Mouse (Mus musculus): Measurements from ENCODE around the gene Fstl4.

Gene Fstl4

DNA sequence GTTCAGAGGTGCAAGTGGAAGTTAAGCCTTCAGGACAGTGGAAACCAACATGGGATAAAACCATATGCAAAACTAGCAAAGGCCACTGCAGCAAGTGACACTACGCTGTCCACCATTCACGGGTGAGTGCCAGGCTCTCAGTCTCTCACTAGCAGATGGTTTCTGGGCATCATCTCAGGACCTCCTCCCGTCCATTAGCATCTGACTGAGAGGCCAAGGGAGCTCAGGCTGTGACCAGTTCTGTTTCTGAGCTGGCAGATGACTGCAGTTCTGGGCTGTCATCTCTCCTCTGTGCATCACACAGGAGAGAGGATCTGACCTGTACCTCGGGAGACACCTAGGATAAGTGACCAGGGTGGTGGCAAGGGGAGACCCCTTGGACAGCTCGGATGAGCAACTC, 249.5 kb downstream of the Fstl4 start:
- DNase-seq (ENCODE audit: extremely low spot score, low read depth, low spot score) = no peak

DNA sequence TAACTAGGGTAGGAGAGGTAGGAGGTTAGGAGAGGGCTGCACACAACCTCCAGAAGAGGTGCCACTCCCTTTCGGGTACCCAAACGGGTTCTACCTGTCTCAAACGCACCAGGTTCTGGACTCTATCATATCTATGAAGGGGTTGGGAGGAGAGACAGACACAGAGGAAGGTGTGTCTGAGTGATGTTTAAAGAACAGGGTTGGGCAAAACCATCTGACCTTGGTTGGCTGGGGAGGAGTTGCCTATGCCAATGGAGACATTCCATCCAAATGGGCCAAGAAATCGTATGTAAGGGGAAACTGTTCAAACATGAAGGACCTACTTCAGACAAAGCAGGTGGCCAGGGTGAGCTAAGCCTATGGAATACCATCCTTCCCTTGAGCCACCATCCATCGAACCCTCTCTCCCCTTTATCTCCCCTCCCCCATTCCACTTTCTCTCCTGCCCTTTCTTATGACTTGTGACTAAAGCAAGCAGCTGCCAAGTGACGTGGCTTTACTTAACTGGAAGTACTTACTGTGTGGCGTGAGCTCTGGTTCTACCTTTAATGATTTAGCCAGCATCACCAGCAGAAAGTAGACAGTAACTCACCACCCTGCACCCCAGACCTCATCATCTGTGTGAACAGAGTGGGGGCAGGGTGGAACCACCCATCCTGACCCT, 252.1 kb downstream of the Fstl4 start:
- DNase-seq (ENCODE audit: extremely low spot score, low read depth, low spot score) = no peak

DNA sequence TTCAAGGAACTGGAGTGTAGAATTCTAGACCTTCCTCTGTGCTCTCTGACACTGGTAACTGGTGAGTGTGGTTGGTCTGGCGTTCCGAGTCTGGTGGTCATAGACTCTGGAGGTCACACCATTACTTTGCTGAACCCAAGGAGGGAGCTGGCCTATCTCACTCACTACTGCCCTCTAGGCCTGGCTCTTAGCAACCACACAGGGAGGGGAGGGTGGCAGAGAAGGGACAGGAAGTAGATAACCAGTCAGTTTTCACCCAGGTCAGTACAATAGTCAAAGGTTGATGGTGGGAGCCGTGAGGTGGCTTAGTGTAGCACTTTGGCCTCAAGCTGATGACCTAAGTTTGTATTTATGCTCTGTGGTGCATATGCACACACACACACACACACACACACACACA, 255.1 kb downstream of the Fstl4 start:
- DNase-seq (ENCODE audit: extremely low spot score, low read depth, low spot score) = no peak

DNA sequence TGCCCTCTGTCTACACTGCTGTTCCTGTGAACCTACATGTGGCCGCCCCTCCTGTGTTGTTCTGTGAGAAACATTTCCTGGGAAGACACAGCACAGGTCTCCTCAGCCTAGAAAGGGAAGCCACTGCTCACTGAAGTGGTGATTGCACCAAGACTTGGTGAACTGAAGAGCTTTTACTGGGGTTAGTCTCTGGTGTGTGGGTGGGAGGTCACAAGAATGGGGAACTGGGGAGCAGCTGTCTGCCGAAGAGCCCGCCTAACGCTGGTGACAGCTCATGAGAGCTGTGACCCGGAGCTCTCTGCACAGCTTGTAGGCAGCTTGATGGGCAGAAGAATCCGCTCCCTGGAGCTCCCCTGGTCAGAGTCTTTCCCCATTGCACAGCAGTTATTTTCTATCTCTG, 260.0 kb downstream of the Fstl4 start:
- DNase-seq (ENCODE audit: extremely low spot score, low read depth, low spot score) = no peak

- DNase-seq (ENCODE audit: extremely low spot score, low read depth, low spot score) = no peak
These were observed 261.3 kb downstream of the Fstl4 start for GRCm38 (mm10) chr11:53025686-53026085.

DNA sequence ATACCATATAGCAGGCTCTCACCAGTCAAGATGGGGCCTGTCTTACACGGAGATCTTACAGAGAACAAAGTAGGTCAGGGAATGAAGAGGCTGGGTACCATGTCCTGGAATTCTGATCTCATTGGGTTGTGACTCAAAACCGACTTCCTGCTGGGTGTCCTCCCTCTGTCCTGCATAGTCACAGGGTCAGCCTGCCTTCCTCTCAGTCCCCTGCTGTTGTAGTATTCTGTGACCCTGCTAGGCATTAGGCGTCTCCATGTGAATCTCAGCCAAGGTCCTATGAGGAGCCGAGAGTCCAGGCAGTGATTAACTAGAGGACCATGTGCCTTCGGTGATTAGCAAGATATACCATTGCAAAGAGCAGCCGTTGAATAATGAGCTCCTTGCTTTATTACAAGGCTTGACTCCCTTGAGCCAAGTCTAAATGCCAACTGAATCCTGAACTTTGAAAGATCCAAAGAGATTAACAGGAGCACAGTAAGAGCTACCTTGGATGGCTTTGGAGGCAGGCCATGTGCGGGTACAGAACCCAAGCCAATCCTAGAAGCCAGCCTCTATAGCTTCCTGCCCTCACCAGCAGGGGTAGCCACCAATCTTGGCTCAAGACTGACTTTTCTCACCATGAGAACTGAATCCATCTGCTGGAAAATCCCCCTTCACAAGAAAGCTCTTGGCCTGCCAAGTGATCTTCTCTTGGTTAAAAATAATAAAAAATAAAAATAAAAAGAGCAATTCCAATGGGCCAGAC, 264.2 kb downstream of the Fstl4 start:
- no peak for DNase-seq (ENCODE audit: extremely low spot score, low read depth, low spot score)

DNA sequence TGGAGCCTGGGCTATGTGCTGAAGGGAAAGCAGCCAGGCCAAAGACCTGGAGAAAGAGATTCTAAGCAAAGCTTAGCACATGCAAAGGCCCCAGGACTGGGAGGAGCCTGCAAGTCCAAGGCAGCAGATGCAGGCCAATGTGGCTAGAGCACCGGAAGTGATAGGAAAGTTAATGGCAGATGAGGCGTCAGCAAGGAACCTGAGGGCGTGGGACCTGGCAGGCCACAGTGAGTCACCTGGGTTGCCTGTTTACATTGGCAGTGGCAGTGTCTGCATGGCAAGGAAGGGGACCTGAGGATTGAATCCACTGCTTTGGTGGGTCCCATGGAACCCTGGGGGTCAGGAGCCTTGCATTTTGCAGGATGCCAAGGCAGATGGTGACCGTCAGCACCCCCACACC, 267.3 kb downstream of the Fstl4 start:
- no peak for DNase-seq (ENCODE audit: extremely low spot score, low read depth, low spot score)

GRCm38 (mm10) chr11:53032336-53032735, 267.9 kb downstream of the Fstl4 start:
- peak; percentile 18 for DNase-seq (ENCODE audit: extremely low spot score, low read depth, low spot score)

- no peak for DNase-seq (ENCODE audit: extremely low spot score, low read depth, low spot score)
These were observed 271.0 kb downstream of the Fstl4 start for GRCm38 (mm10) chr11:53035414-53035813.

DNA sequence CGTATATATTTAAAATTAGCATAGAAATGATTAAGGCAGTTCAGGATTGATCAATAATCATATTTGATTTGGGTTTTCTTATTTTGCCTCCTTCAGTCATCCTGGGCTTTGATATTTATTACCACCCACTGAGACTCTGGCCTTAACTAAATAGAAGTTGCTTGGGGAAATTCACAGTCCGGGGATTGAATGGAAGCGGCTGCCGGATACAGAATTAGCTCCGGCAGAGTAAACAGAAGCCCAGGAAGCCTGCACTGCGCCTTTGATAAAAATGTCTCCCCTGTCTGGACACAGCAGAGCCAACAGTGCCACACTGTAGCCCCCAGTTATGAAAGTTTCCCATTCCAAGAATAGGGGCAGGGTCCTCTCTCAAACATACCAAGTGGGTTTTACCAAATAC, 282.4 kb downstream of the Fstl4 start:
- no peak for DNase-seq (ENCODE audit: extremely low spot score, low read depth, low spot score)

- DNase-seq (ENCODE audit: extremely low spot score, low read depth, low spot score) = no peak
These were observed 289.7 kb downstream of the Fstl4 start for GRCm38 (mm10) chr11:53054151-53054550.

DNA sequence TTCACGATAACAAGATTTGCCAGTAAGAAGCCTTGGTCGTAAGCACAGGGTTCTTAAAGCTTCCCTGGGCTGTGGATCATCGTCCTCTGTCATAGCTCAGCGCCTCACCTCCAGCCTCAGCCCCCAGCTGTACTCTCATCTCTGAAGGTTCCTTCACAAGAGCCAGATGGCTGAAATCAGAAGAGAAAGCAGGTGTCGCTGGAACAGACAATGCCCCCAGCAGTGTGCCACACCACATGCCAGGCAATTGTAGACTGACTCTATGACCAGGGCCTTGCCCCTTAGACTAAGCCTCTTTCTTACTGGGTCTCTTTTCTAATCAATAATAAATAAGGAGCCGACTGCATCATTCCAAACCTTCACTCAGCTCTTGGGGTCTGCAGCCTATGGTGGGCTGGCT, 291.5 kb downstream of the Fstl4 start:
- no peak for DNase-seq (ENCODE audit: extremely low spot score, low read depth, low spot score)

DNA sequence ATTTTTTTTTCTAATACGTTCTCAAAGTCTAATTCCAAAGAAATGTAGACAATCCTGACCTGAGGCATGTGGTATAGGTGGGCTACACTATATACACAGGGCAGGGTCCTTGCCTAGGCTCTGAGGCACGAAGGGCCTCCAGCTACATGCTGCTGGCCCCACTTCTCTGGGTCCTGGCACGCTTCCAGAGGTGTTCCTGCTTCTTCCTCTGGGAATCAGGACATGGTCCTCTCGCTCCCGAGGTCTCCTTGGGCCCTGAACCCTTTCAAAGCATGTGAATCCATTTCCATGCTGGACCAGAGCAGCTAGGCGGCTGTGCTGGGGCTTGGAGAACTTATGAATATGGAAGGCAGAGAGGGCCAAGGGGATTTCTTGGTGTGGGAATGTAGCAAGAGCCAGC, 292.3 kb downstream of the Fstl4 start:
- DNase-seq (ENCODE audit: extremely low spot score, low read depth, low spot score) = no peak

GRCm38 (mm10) chr11:53057821-53058553, 293.6 kb downstream of the Fstl4 start:
- DNase-seq (ENCODE audit: extremely low spot score, low read depth, low spot score) = no peak

GRCm38 (mm10) chr11:53058557-53058956, 294.1 kb downstream of the Fstl4 start:
- no peak for DNase-seq (ENCODE audit: extremely low spot score, low read depth, low spot score)

DNA sequence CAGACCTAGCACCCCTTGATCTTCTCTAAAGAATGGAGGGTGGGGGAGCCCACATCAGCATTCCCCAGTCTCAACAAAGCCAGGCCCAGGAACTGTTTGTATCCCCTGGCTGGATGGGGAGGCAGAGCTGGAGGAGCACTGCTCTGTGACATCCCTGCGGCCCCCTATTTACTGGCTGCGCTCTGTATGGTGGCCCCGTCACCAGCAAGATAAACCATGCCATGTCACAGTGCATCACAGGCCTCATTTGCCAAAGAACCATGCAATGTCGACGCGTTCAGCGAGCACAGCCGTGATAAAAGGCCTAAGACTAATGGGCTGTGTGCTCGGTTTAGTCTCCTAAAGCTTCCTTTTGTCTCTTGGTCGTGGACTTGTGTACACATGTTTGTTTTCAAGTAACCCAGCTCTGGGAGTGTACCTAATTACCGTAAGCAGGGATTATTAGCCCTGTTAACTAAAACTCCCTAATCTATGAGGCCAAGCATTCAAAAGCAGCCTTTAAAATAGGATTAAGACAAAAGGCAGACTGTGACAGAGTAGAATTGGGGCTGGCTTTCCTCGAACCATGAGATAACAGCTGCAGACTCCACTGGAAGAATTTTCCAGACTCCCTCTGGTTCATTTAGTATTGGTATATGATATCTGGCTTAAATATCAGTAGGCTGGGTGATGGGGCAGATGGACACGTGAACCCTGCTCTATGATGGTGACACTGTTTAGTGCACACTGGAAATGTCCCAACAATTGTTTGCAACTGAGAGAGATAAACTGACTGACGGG, 303.5 kb downstream of the Fstl4 start:
- no peak for DNase-seq (ENCODE audit: extremely low spot score, low read depth, low spot score)

DNA sequence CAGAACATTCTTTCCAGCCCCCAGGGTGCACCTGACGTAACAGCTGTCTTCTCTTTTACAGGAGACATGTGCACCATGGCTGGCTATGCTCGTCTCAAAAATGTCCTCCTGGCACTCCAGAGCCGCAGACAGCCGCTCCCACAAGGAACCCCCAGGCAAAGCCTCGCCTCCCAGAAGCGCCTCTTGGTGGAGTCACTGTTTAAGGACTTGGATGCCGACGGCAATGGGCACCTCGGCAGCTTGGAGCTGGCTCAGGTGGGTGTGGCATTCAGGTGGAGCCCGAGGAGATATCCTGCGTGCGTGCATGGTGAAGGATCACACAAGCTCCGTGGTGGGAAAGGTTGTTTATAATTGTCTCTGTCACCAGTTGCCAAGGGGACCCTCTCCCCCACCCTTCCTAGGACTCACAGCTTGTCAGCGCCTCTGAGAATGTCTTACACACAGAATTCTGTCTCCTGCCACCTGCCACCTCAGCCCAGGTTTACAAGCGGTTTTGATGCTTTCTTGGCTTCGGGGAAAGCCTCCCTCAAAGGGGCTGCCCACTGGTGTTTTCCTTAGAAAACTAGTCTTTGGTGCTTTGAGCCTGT, 304.1 kb downstream of the Fstl4 start:
- DNase-seq (ENCODE audit: extremely low spot score, low read depth, low spot score) = no peak

DNA sequence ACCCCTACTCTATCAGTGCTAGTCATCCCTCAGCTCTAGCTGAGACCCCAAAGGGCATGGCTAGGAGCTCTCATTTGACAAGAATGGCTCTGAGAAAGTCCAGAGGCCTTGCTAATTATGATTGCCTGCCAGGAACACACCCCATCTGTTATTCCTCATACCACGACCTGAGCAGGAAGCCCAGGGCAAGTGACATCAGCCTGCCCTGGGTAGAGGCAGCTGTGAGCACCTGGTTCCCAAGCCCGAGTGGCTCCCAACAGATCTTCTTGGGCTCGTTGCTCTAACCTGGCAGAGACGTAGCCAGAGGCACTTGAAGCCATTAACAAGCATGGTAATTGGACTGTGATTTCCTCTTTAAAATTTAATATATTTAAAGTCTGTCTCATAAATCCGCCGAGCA, 305.3 kb downstream of the Fstl4 start:
- DNase-seq (ENCODE audit: extremely low spot score, low read depth, low spot score) = no peak

DNA sequence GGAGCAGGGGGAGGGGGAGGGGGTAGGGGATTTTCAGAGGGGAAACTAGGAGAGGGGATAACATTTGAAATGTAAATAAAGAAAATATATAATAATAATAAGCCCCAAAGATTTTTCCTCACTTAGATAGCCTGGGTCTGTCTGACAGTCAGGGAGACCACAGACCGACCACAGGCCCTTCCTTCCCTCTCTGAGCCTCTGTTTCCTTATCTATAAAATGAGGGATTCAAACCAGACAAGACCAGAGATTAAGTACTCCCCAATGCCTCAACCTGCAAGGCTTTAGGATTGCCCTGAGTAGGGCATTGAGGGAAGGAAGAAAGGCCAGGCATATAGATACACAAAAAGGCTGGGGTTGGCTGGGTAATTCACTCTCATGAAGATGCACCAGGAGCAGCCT, 307.2 kb downstream of the Fstl4 start:
- no peak for DNase-seq (ENCODE audit: extremely low spot score, low read depth, low spot score)

GRCm38 (mm10) chr11:53077641-53078040, 313.2 kb downstream of the Fstl4 start:
- no peak for DNase-seq (ENCODE audit: extremely low spot score, low read depth, low spot score)
